Mouse (Mus musculus): ENCODE data around the gene Arpc5.
"Not testable (repeated sequence)": the region's sequence is repeated elsewhere in the genome, so short reads cannot be mapped to it uniquely, and the experiment has no call there.

DNA sequence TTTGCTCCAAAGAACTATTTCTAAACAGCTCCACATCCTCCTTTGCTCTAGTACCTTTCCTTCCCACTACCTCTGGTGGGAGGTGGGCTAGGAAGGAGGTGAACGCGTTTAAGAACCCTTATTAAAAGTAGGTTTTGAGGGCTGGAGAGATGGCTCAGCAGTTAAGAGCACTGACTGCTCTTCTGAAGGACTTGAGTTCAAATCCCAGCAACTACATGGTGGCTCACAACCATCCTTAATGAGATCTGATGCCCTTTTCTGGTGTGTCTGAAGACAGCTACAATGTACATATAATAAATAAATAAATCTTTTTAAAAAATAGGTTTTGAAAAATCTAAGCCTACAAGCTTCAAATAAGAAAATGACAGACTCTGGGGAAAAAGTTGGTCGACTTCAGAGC is 19.1 kb downstream of the Arpc5 start:
- not testable (repeated sequence) for TF ChIP-seq CTCF, EP300 (IDR thresholded peaks at IDR 0.05; ENCODE audit: low read depth)
